Mouse (Mus musculus) CH12.LX (cell line): Measurements from ENCODE around the gene Fstl3. TPM values are rescaled to one million over a fixed set of nuclear protein-coding genes. Genes with fewer than 3 reads are reported as not detected.

Experiments used
- DNase-seq: peaks from one replicate; pipeline ENCODE4 v3.0.0-alpha.2; 2013; ENCODE audit errors: extremely low read depth
- H3K27ac ChIP-seq: 2 replicates; pipeline ENCODE4 v1.5.1; 2012; ENCODE audit warnings: low read depth, mild to moderate bottlenecking, control low read depth, moderate library complexity; ENCODE audit not compliant: insufficient read depth
- H3K27me3 ChIP-seq: replicated peaks from 2 replicates; pipeline ENCODE3; 2012; ENCODE audit warnings: inconsistent platforms
- H3K36me3 ChIP-seq, 2 experiments: replicated peaks in 1 of 2; 2 replicates each; pipeline versions ENCODE3 to v1.6.1; 2012; ENCODE audit warnings: inconsistent platforms in 1 of 2, low read length in 1 of 2, mild to moderate bottlenecking in 1 of 2, mixed read lengths in 1 of 2, moderate library complexity in 1 of 2; ENCODE audit not compliant: control insufficient read depth in 1 of 2, insufficient read depth in 1 of 2
- H3K4me1 ChIP-seq, 2 experiments: 2 replicates each; pipeline ENCODE4 v1.6.1; 2012; ENCODE audit warnings: inconsistent platforms in 1 of 2, moderate library complexity in 1 of 2; ENCODE audit not compliant: insufficient read depth in 2 of 2, control insufficient read depth in 1 of 2
- H3K4me2 ChIP-seq: 2 replicates; pipeline ENCODE4 v1.6.1; 2012; ENCODE audit warnings: low read depth, mild to moderate bottlenecking, control low read depth; ENCODE audit not compliant: poor library complexity, insufficient read depth, severe bottlenecking
- H3K4me3 ChIP-seq, 3 experiments: fragments of 150-350 bp in 1 of 3; sonication (generic) in 1 of 3; replicated peaks in 1 of 3; 2 replicates each; pipeline versions ENCODE3 to v1.5.1; 2011 to 2012; ENCODE audit warnings: low read depth in 2 of 3, low read length in 2 of 3, mild to moderate bottlenecking in 2 of 3, moderate library complexity in 2 of 3, control low read depth in 1 of 3, improper control_type of control experiment in 1 of 3, inconsistent platforms in 1 of 3, mixed read lengths in 1 of 3; ENCODE audit not compliant: poor library complexity in 1 of 3
- H3K79me2 ChIP-seq: replicated peaks from 2 replicates; pipeline ENCODE4 v1.6.1; 2012; ENCODE audit warnings: mild to moderate bottlenecking, moderate library complexity; ENCODE audit not compliant: control insufficient read depth, poor library complexity, insufficient read depth, severe bottlenecking; ENCODE audit errors: extremely low read depth
- H3K9ac ChIP-seq: 2 replicates; pipeline ENCODE4 v1.6.1; 2012; ENCODE audit warnings: low read depth, mild to moderate bottlenecking, control low read depth, moderate library complexity; ENCODE audit not compliant: insufficient read depth
- H3K9me3 ChIP-seq: replicated peaks from 2 replicates; pipeline ENCODE3; 2012; ENCODE audit warnings: low read length, inconsistent platforms, mixed read lengths
- BHLHE40 ChIP-seq: IDR thresholded peaks from 2 replicates; pipeline ENCODE4 v1.6.1; 2011; ENCODE audit warnings: mild to moderate bottlenecking, low read depth, low read length, improper control_type of control experiment
- CHD1 ChIP-seq: IDR thresholded peaks from 2 replicates; pipeline ENCODE4 v1.6.1; 2012; ENCODE audit warnings: low read depth, low read length, improper control_type of control experiment, inconsistent platforms
- CHD2 ChIP-seq: IDR thresholded peaks from 2 replicates; pipeline ENCODE4 v1.6.1; 2011; ENCODE audit warnings: low read length, improper control_type of control experiment
- CTCF ChIP-seq, 2 experiments: IDR thresholded peaks in 1 of 2; conservative IDR thresholded peaks in 1 of 2; 2 replicates each; pipeline ENCODE4 v1.5.1; 2011 to 2012; ENCODE audit warnings: low read depth in 2 of 2, low read length in 2 of 2, improper control_type of control experiment in 1 of 2, inconsistent platforms in 1 of 2, mild to moderate bottlenecking in 1 of 2, moderate library complexity in 1 of 2
- ELF1 ChIP-seq: IDR thresholded peaks from 2 replicates; pipeline ENCODE4 v1.6.1; 2014; ENCODE audit warnings: low read depth, mild to moderate bottlenecking, inconsistent platforms, low read length, improper control_type of control experiment
- GABPA ChIP-seq: IDR thresholded peaks from 2 replicates; pipeline ENCODE4 v1.6.1; 2012; ENCODE audit warnings: low read depth, low read length, improper control_type of control experiment, inconsistent platforms; ENCODE audit not compliant: insufficient replicate concordance
- IRF4 ChIP-seq: IDR thresholded peaks from 2 replicates; pipeline ENCODE4 v1.6.1; 2014; ENCODE audit warnings: low read depth, mild to moderate bottlenecking, inconsistent platforms, low read length, improper control_type of control experiment
- KAT2A ChIP-seq: IDR thresholded peaks from 2 replicates; pipeline ENCODE4 v1.6.1; 2012; ENCODE audit warnings: low read length, improper control_type of control experiment, inconsistent platforms; ENCODE audit not compliant: insufficient replicate concordance
- MAZ ChIP-seq: IDR thresholded peaks from 2 replicates; pipeline ENCODE4 v1.6.1; 2012; ENCODE audit warnings: low read depth, mild to moderate bottlenecking, inconsistent platforms, low read length, improper control_type of control experiment, moderate library complexity
- MEF2A ChIP-seq: IDR thresholded peaks from 2 replicates; pipeline ENCODE4 v1.6.1; 2014; ENCODE audit warnings: low read depth, mild to moderate bottlenecking, inconsistent platforms, low read length, improper control_type of control experiment, borderline replicate concordance
- MXI1 ChIP-seq: IDR thresholded peaks from 2 replicates; pipeline ENCODE4 v1.6.1; 2011; ENCODE audit warnings: mild to moderate bottlenecking, low read depth, low read length, improper control_type of control experiment
- MYC ChIP-seq: IDR thresholded peaks from 2 replicates; pipeline ENCODE4 v1.6.1; 2011; ENCODE audit warnings: low read depth, mild to moderate bottlenecking, improper control_type of control experiment, low read length
- NELFE ChIP-seq: IDR thresholded peaks from 2 replicates; pipeline ENCODE4 v1.6.1; 2011; ENCODE audit warnings: low read depth, low read length, improper control_type of control experiment
- NRF1 ChIP-seq: IDR thresholded peaks from 2 replicates; pipeline ENCODE4 v1.6.1; 2014; ENCODE audit warnings: low read depth, mild to moderate bottlenecking, inconsistent platforms, low read length, improper control_type of control experiment, moderate library complexity
- POLR2A ChIP-seq: IDR thresholded peaks from 2 replicates; pipeline ENCODE4 v1.6.1; 2011; ENCODE audit warnings: low read depth, mild to moderate bottlenecking, improper control_type of control experiment, low read length
- POLR2AphosphoS2 ChIP-seq: IDR thresholded peaks from 2 replicates; pipeline ENCODE4 v1.6.1; 2011; ENCODE audit warnings: low read depth, low read length, improper control_type of control experiment
- RAD21 ChIP-seq: IDR thresholded peaks from 2 replicates; pipeline ENCODE4 v1.6.1; 2011; ENCODE audit warnings: low read depth, mild to moderate bottlenecking, low read length, improper control_type of control experiment, moderate library complexity
- SIN3A ChIP-seq: IDR thresholded peaks from 2 replicates; pipeline ENCODE4 v1.6.1; 2012; ENCODE audit warnings: low read length, improper control_type of control experiment, inconsistent platforms
- SMC3 ChIP-seq: IDR thresholded peaks from 2 replicates; pipeline ENCODE4 v1.6.1; 2011; ENCODE audit warnings: low read depth, low read length, improper control_type of control experiment
- UBTF ChIP-seq: IDR thresholded peaks from 2 replicates; pipeline ENCODE4 v1.6.1; 2012; ENCODE audit warnings: low read depth, mild to moderate bottlenecking, inconsistent platforms, low read length, improper control_type of control experiment, moderate library complexity
- USF1 ChIP-seq: IDR thresholded peaks from 2 replicates; pipeline ENCODE4 v1.6.1; 2014; ENCODE audit warnings: low read depth, mild to moderate bottlenecking, inconsistent platforms, low read length, improper control_type of control experiment
- ZC3H11A ChIP-seq: IDR thresholded peaks from 2 replicates; pipeline ENCODE4 v1.6.1; 2012; ENCODE audit warnings: low read depth, mild to moderate bottlenecking, inconsistent platforms, low read length, improper control_type of control experiment
- ZNF384 ChIP-seq: IDR thresholded peaks from 2 replicates; pipeline ENCODE4 v1.6.1; 2012; ENCODE audit warnings: low read depth, low read length, improper control_type of control experiment, inconsistent platforms
- dilution Hi-C: fragments of 300-500 bp; cut with MboI; formaldehyde crosslinking; loops from 2 replicates; pipeline ENCODE4 v1.14.3; 2020; ENCODE audit warnings: low sequenced_read_pairs; ENCODE audit not compliant: extremely low pct_unique_long_range_greater_than_20kb, extremely low pct_ligation_motif_present
- in situ Hi-C: fragments of 300-500 bp; cut with MboI; formaldehyde crosslinking; loops from 3 replicates; pipeline ENCODE4 v1.14.3; 2019; ENCODE audit warnings: low sequenced_read_pairs, low pct_ligation_motif_present, low pct_unique_long_range_greater_than_20kb, mixed read lengths
- polyA plus RNA-seq: library from polyadenylated mRNA; unstranded; fragments of >175 nt; gene quantifications from 2 replicates; pipeline ENCODE4 v1.2.1, GENCODE M21; 2012; ENCODE audit warnings: low read depth; ENCODE audit not compliant: insufficient read length
- total RNA-seq, 2 experiments: library from RNA; depleted of rRNA; stranded (reverse); fragments of 300-350 nt in 1 of 2; fragments of >200 nt in 1 of 2; gene quantifications; 2 replicates each; pipeline ENCODE4 v1.2.3; 2012 to 2014

Fstl3 gene
- total and polyA plus RNA-seq, 3 experiments = 0.25 TPM; not detected in 2

- DNase-seq = no peak
- Histone ChIP-seq H3K27ac (no peak overlapping the region), H3K4me3 (no peak overlapping the region), H3K79me2 (no peaks in the 10 kb centered on the region), H3K27me3 (peaks cover 30% of the 10 kb centered on the region), H3K36me3 (no peaks in the 10 kb centered on the region), H3K4me2 (no peak overlapping the region)
- in situ Hi-C loops = no loop called here
- no peak for TF ChIP-seq NRF1
- no peak for TF ChIP-seq POLR2AphosphoS2
- no peak for TF ChIP-seq SIN3A
- no peak for TF ChIP-seq NELFE
- TF ChIP-seq CTCF (conservative IDR thresholded peaks at IDR 0.05 in 1 of 2, IDR thresholded peaks at IDR 0.05 in 1 of 2; ENCODE audit: low read depth in 2 of 2, low read length in 2 of 2) = no peak
- no peak for TF ChIP-seq POLR2A
- TF ChIP-seq IRF4 = no peak
- TF ChIP-seq CHD2 = no peak
- no peak for TF ChIP-seq CHD1
- TF ChIP-seq ZC3H11A = no peak
- TF ChIP-seq UBTF = no peak
- no peak for TF ChIP-seq KAT2A
- no peak for TF ChIP-seq SMC3
- no peak for TF ChIP-seq USF1
- TF ChIP-seq GABPA = no peak
- TF ChIP-seq MEF2A = no peak
- TF ChIP-seq MAZ = no peak
- no peak for TF ChIP-seq ELF1
- no peak for TF ChIP-seq MXI1
- TF ChIP-seq, all 38 proteins: peak for 0
- Histone ChIP-seq H3K4me1 (peaks cover 0 to 12% of the 10 kb centered on the region in 2 experiments; a peak in 2 of 4 replicates), H3K9me3 (no peaks in the 10 kb centered on the region), H3K9ac (no peak overlapping the region)
- dilution Hi-C loops = no loop called here
These were observed 31.7 kb downstream of the Fstl3 start for GRCm38 (mm10) chr10:79808728-79809127.

- no peak for TF ChIP-seq BHLHE40
- TF ChIP-seq ZNF384 = no peak
- TF ChIP-seq MYC = no peak
- peak; percentile 90 to 93 for TF ChIP-seq CTCF (conservative IDR thresholded peaks at IDR 0.05 in 1 of 2, IDR thresholded peaks at IDR 0.05 in 1 of 2; ENCODE audit: low read depth in 2 of 2, low read length in 2 of 2)
- peak; percentile 87 for TF ChIP-seq RAD21
- peak; percentile 83 for TF ChIP-seq SMC3
- no peak for TF ChIP-seq GABPA
- H3K9ac ChIP-seq = no peak overlapping the region
- no peak overlapping the region for H3K4me3 ChIP-seq
- DNase-seq = peak; percentile 49
- no peak overlapping the region for H3K4me2 ChIP-seq
- in situ Hi-C loops = loop anchor here (5.0 kb wide), 1 partner anchor 120 kb away; no protein-coding TSS in a partner anchor
- H3K4me1 ChIP-seq = peaks cover 3 to 12% of the 10 kb centered on the region in 2 experiments; a peak in 3 of 4 replicates
- dilution Hi-C loops = no loop called here
- H3K36me3 ChIP-seq = no peaks in the 10 kb centered on the region
- peaks cover 27% of the 10 kb centered on the region for H3K27me3 ChIP-seq
- no peak overlapping the region for H3K27ac ChIP-seq
- no peaks in the 10 kb centered on the region for H3K79me2 ChIP-seq
- H3K9me3 ChIP-seq = no peaks in the 10 kb centered on the region
These were observed 34.9 kb downstream of the Fstl3 start for GRCm38 (mm10) chr10:79811736-79812637.
